Mouse (Mus musculus) stomach, postnatal 0 days (tissue): Measurements from ENCODE around the gene Tsc1. TPM values are rescaled to one million over a fixed set of nuclear protein-coding genes. Genes with fewer than 3 reads are reported as not detected.

Source experiments
- ATAC-seq: fragments of 200-750 bp; cut with Nextera tagmentation; 2 replicates; pipeline ENCODE4 v1.8.0; 2017; ENCODE audit not compliant: low FRiP score, low TSS enrichment
- DNase-seq: peaks from one replicate; pipeline ENCODE4 v3.0.0-alpha.2; 2016; ENCODE audit warnings: low spot score
- H3K27ac ChIP-seq: fragments of 300-500 bp; sonication (generic); replicated peaks from 2 replicates; pipeline ENCODE4 v1.5.1; 2014; ENCODE audit warnings: mild to moderate bottlenecking, control low read depth
- H3K27me3 ChIP-seq: fragments of 300-500 bp; sonication (generic); 2 replicates; pipeline ENCODE4 v1.6.1; 2014; ENCODE audit warnings: low read length; ENCODE audit not compliant: control insufficient read depth, insufficient read depth
- H3K36me3 ChIP-seq: fragments of 300-500 bp; sonication (generic); 2 replicates; pipeline ENCODE4 v1.6.1; 2014; ENCODE audit warnings: low read length, mixed read lengths; ENCODE audit not compliant: control insufficient read depth, insufficient read depth
- H3K4me1 ChIP-seq: fragments of 300-500 bp; sonication (generic); replicated peaks from 2 replicates; pipeline ENCODE4 v1.6.1; 2014; ENCODE audit warnings: antibody characterized with exemption; ENCODE audit not compliant: control insufficient read depth, insufficient read depth
- H3K4me2 ChIP-seq: fragments of 300-500 bp; sonication (generic); replicated peaks from 2 replicates; pipeline ENCODE4 v1.6.1; 2014; ENCODE audit warnings: low read depth, mild to moderate bottlenecking, control low read depth, moderate library complexity
- H3K4me3 ChIP-seq: fragments of 300-500 bp; sonication (generic); 2 replicates; pipeline ENCODE4 v1.5.1; 2014; ENCODE audit warnings: low read depth, low read length, control low read depth
- H3K9ac ChIP-seq: fragments of 300-500 bp; sonication (generic); 2 replicates; pipeline ENCODE4 v1.6.1; 2014; ENCODE audit warnings: mild to moderate bottlenecking, low read length, control low read depth, mixed read lengths
- H3K9me3 ChIP-seq: fragments of 300-500 bp; sonication (generic); 2 replicates; pipeline ENCODE4 v1.6.1; 2016; ENCODE audit warnings: low read length; ENCODE audit not compliant: control insufficient read depth
- CTCF ChIP-seq: IDR thresholded peaks from 2 replicates; pipeline ENCODE4 v1.5.1; 2016; ENCODE audit warnings: antibody characterized with exemption, low read depth, mild to moderate bottlenecking, moderate library complexity
- EP300 ChIP-seq: optimal IDR thresholded peaks from 2 replicates; pipeline ENCODE3; 2016; ENCODE audit warnings: antibody characterized with exemption
- WGBS: fragments of 180-500 bp; shearing (Covaris S2); extraction: QIAGEN DNeasy Blood & Tissue Kit; methylation state at CpG from one replicate; pipeline ENCODE4 v1.1.7; 2014; 5-methylcytosine and 5-hydroxymethylcytosine counted together
- polyA plus RNA-seq: library from polyadenylated mRNA; unstranded; fragments of >200 nt; fragmentation: Nextera tagmentation; extraction: Ambion mirVana; gene quantifications from 2 replicates; pipeline ENCODE4 v1.2.1, GENCODE M21; 2015

Gene Tsc1
- polyA plus RNA-seq, 1 experiment from 2014 or later, result 4.9 TPM

DNA sequence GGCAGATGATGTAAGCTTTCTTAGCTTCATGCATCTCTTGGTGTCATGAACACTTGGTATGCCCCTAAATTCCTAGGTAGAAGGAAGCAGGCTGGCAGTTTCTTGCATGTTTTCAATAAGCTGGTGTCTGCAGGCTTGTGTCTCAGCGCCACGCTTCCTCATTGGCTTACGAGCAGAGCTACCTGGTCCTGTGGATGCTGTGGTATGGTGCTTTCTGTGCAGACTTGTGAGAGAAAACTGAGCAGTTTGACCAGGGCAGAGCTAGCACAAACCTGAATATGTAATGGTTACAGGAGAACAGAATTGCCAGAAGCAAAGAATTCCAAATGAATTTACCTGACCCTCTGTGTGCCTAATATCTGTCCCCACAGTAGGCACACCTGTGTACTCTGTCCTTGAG lies 2.1 kb downstream of the Tsc1 start:
- 90% methylated on average over 3 of the region's 3 CpGs for WGBS
- H3K9ac ChIP-seq, result no peak overlapping the region
- H3K9me3 ChIP-seq, result no peaks in the 10 kb centered on the region
- H3K4me2 ChIP-seq, result no peak overlapping the region
- no peaks in the 10 kb centered on the region for H3K27me3 ChIP-seq
- no peak overlapping the region for H3K27ac ChIP-seq
- no peak overlapping the region for H3K4me3 ChIP-seq
- TF ChIP-seq EP300, result no peak
- no peak for TF ChIP-seq CTCF
- ATAC-seq (no peak), DNase-seq (no peak)
- no peaks in the 10 kb centered on the region for H3K36me3 ChIP-seq
- peaks cover 2% of the 10 kb centered on the region; the same call in 1 of the 2 replicates for H3K4me1 ChIP-seq

DNA sequence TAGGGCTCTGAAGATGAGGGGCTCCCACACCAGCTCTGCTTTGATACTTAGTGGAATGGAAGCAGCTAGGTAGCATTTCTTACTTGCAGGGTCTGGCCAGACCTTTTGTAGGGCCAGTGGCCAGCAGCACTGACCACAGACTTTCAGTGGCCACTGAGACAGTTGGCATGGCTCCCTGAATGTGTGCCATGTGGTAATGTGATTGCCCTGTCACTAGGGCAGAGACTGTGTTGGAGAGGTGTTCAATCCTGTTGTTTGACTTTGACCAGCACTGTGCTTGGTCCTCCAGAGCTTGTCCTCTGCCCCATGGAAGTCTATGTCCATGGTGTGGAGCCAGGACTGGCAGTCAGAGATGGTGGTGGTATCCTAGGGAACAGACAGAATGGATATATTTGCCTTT lies 9.5 kb downstream of the Tsc1 start:
- Histone ChIP-seq H3K27me3 (no peaks in the 10 kb centered on the region), H3K36me3 (no peaks in the 10 kb centered on the region; the same call in 1 of the 2 replicates), H3K4me2 (no peak overlapping the region), H3K9ac (no peak overlapping the region), H3K4me3 (no peak overlapping the region), H3K4me1 (no peaks in the 10 kb centered on the region), H3K27ac (no peak overlapping the region), H3K9me3 (no peaks in the 10 kb centered on the region)
- DNase-seq, result no peak
- TF ChIP-seq CTCF (no peak), EP300 (no peak)
- no peak for ATAC-seq

DNA sequence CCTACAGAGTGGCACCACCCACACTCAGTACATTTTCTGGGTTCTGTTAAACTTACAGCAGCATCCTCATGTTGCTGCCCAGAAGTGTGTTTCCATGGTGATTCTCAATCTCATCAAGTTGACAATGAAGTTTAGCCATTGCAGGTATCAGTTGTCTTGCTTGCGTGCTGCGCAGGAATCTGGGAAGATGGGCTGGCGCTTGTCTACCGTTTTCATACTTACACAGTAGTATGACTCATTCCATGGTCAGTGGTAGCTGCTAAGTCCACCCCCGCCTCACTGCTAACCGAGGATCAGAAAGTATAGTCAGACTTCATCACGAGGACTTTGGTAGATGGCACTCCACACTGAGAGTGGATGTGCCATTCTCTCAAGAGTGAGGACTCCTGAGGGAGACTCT lies 12.3 kb downstream of the Tsc1 start:
- ATAC-seq (no peak), DNase-seq (no peak)
- Histone ChIP-seq H3K4me2 (no peak overlapping the region), H3K9ac (no peak overlapping the region), H3K27me3 (no peaks in the 10 kb centered on the region), H3K4me1 (no peaks in the 10 kb centered on the region), H3K36me3 (no peaks in the 10 kb centered on the region; the same call in 1 of the 2 replicates), H3K4me3 (no peak overlapping the region), H3K9me3 (no peaks in the 10 kb centered on the region), H3K27ac (no peak overlapping the region)
- WGBS, result 92% methylated on average over 7 of the region's 7 CpGs
- TF ChIP-seq EP300 (no peak), CTCF (no peak)

DNA sequence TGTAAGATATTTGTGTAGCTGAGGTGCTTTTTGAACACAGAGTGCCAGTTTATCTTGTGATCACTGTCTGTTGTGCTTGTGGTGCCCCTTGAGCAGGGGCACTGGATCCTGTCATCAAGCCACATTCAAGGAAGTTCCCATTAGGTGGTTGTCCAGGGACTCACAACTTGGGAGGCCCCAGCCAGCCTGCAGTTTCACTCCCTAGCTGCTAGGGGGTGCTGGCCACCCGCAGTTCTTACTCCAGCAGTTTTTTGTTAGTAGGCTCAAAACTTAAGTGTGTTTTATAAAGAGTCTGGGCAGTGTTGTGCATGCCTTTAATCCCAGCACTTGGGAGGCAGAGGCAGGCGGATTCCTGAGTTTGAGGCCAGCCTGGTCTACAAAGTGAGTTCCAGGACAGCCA lies 13.3 kb downstream of the Tsc1 start:
- no peak overlapping the region for H3K9ac ChIP-seq
- H3K9me3 ChIP-seq, result no peaks in the 10 kb centered on the region
- ATAC-seq (0 out of 2 replicates have a peak, but pooled peaks have one; percentile 40), DNase-seq (peak; percentile 65)
- no peaks in the 10 kb centered on the region for H3K4me1 ChIP-seq
- no peaks in the 10 kb centered on the region; the same call in 1 of the 2 replicates for H3K36me3 ChIP-seq
- no peak overlapping the region for H3K4me3 ChIP-seq
- no peak overlapping the region for H3K27ac ChIP-seq
- no peaks in the 10 kb centered on the region for H3K27me3 ChIP-seq
- no peak overlapping the region for H3K4me2 ChIP-seq
- no peak for TF ChIP-seq EP300
- peak; percentile 71 for TF ChIP-seq CTCF
- 62% methylated on average over 2 of the region's 2 CpGs for WGBS

DNA sequence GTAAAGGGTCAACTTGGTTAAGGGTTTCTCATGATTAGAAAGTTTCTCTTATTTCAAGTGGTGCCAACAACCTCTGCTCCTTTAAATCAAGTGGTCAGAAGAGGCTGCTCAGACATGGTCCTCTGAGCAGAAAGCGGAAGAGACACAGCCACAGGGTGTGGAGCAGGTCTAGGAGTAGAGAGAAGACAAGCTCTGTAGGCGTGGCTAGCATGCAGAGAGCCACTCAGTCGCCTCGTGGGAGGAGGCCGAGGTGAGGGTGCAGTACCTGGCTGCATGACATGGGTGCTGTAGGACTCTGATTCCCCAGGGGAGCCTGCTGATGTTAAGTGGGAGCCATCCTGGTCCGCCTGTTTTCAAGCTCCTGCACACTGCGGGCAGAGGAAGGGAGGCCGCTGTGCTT lies 15.2 kb downstream of the Tsc1 start:
- Histone ChIP-seq H3K9ac (no peak overlapping the region), H3K9me3 (no peaks in the 10 kb centered on the region), H3K4me2 (no peak overlapping the region), H3K4me1 (no peaks in the 10 kb centered on the region), H3K36me3 (peaks cover 7% of the 10 kb centered on the region; the same call in 1 of the 2 replicates), H3K27ac (no peak overlapping the region), H3K27me3 (no peaks in the 10 kb centered on the region), H3K4me3 (no peak overlapping the region)
- WGBS, result 80% methylated on average over 8 of the region's 8 CpGs
- DNase-seq (no peak), ATAC-seq (no peak)
- TF ChIP-seq CTCF (no peak), EP300 (no peak)

DNA sequence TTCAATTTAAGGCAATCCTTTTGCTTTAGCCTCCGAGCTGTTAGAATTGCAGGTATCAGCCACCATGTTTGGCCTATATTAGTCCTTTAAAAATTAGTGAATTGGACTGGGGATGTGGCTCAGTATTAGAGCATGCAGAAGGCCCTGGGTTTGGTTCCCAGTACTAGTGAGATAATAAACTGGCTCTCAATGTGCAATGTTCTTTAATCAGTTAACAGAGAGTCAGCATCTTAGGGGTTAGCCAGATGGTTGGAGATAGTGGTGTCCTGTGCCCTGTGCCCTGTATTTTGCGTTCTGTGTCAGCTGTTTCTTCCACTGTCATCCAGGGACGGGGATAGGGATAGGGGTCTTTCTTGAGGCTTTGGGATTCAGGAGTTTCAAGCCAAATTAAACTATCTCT lies 21.9 kb downstream of the Tsc1 start:
- Histone ChIP-seq H3K27ac (no peak overlapping the region), H3K36me3 (peaks cover 21% of the 10 kb centered on the region), H3K4me3 (no peak overlapping the region), H3K27me3 (no peaks in the 10 kb centered on the region), H3K4me2 (no peak overlapping the region), H3K9ac (no peak overlapping the region), H3K9me3 (no peaks in the 10 kb centered on the region), H3K4me1 (no peaks in the 10 kb centered on the region)
- TF ChIP-seq CTCF (no peak), EP300 (no peak)
- WGBS, result 93% methylated on average over 3 of the region's 3 CpGs
- no peak for DNase-seq
- no peak for ATAC-seq
